Mouse (Mus musculus) midbrain, embryonic 15.5 days (tissue): ENCODE measurements around the gene Rab37. TPM values are rescaled to one million over a fixed set of nuclear protein-coding genes. Genes with fewer than 3 reads are reported as not detected.

Source experiments
- ATAC-seq: fragments of 200-750 bp; cut with Nextera tagmentation; replicated peaks from 2 replicates; pipeline ENCODE4 v1.8.0; 2017; ENCODE audit warnings: moderate TSS enrichment
- H3K27ac ChIP-seq: fragments of 300-500 bp; sonication (generic); 2 replicates; pipeline ENCODE4 v1.5.1; 2015; ENCODE audit warnings: mild to moderate bottlenecking, inconsistent platforms
- H3K27me3 ChIP-seq: fragments of 300-500 bp; sonication (generic); replicated peaks from 2 replicates; pipeline ENCODE4 v1.6.1; 2015; ENCODE audit warnings: inconsistent platforms
- H3K36me3 ChIP-seq: fragments of 300-500 bp; sonication (generic); replicated peaks from 2 replicates; pipeline ENCODE4 v1.6.1; 2015; ENCODE audit warnings: inconsistent platforms
- H3K4me1 ChIP-seq: fragments of 300-500 bp; sonication (generic); 2 replicates; pipeline ENCODE4 v1.6.1; 2015; ENCODE audit warnings: inconsistent platforms
- H3K4me2 ChIP-seq: fragments of 300-500 bp; sonication (generic); 2 replicates; pipeline ENCODE4 v1.6.1; 2015; ENCODE audit warnings: inconsistent platforms, mild to moderate bottlenecking, moderate library complexity
- H3K4me3 ChIP-seq: fragments of 300-500 bp; sonication (generic); 2 replicates; pipeline ENCODE4 v1.5.1; 2015; ENCODE audit warnings: mild to moderate bottlenecking, inconsistent platforms
- H3K9ac ChIP-seq: fragments of 300-500 bp; sonication (generic); 2 replicates; pipeline ENCODE4 v1.6.1; 2015; ENCODE audit warnings: mild to moderate bottlenecking, inconsistent platforms
- H3K9me3 ChIP-seq: fragments of 300-500 bp; sonication (generic); 2 replicates; pipeline ENCODE4 v1.6.1; 2016; ENCODE audit warnings: inconsistent platforms
- WGBS: fragments of 180-500 bp; shearing (Covaris S2); methylation state at CpG from one replicate; pipeline ENCODE4 v1.1.7; 2015; ENCODE audit warnings: mixed read lengths; 5-methylcytosine and 5-hydroxymethylcytosine counted together
- polyA plus RNA-seq: library from polyadenylated mRNA; unstranded; fragments of >200 nt; fragmentation: Nextera tagmentation; extraction: Ambion mirVana; gene quantifications from 2 replicates; pipeline ENCODE4 v1.2.1, GENCODE M21; 2015

Rab37 gene
- polyA plus RNA-seq, 1 experiment from 2014 or later = 1.1 TPM

- Histone ChIP-seq H3K9ac (no peak overlapping the region), H3K36me3 (no peaks in the 10 kb centered on the region), H3K4me3 (no peak overlapping the region), H3K4me1 (peaks cover 22% of the 10 kb centered on the region), H3K9me3 (no peaks in the 10 kb centered on the region), H3K27ac (no peak overlapping the region), H3K27me3 (peaks cover 30% of the 10 kb centered on the region), H3K4me2 (no peak overlapping the region)
- 82% methylated on average over 6 of the region's 6 CpGs for WGBS
- ATAC-seq = no peak
Observed at GRCm38 (mm10) chr11:115150741-115151254, 59.6 kb downstream of the Rab37 start.

- Histone ChIP-seq H3K27me3 (peaks cover 38% of the 10 kb centered on the region), H3K9ac (peak overlapping the region; percentile 39), H3K9me3 (no peaks in the 10 kb centered on the region), H3K36me3 (no peaks in the 10 kb centered on the region), H3K27ac (peak overlapping the region; percentile 43; the same call in 1 of the 2 replicates), H3K4me1 (peaks cover 22% of the 10 kb centered on the region), H3K4me3 (peak overlapping the region; percentile 41), H3K4me2 (peak overlapping the region; percentile 57)
- 4% methylated on average over 15 of the region's 15 CpGs for WGBS
- peak; percentile 91 for ATAC-seq
Observed at GRCm38 (mm10) chr11:115151755-115152429, 60.7 kb downstream of the Rab37 start.

GRCm38 (mm10) chr11:115153088-115153487, 61.9 kb downstream of the Rab37 start:
- no peak overlapping the region for H3K4me3 ChIP-seq
- H3K9me3 ChIP-seq = no peaks in the 10 kb centered on the region
- H3K4me2 ChIP-seq = no peak overlapping the region
- H3K9ac ChIP-seq = no peak overlapping the region
- no peaks in the 10 kb centered on the region for H3K36me3 ChIP-seq
- H3K27me3 ChIP-seq = peaks cover 39% of the 10 kb centered on the region
- H3K27ac ChIP-seq = no peak overlapping the region
- H3K4me1 ChIP-seq = peaks cover 24% of the 10 kb centered on the region
- WGBS = 85% methylated on average over 9 of the region's 9 CpGs
- ATAC-seq = no peak

GRCm38 (mm10) chr11:115153699-115154292, 62.6 kb downstream of the Rab37 start:
- peaks cover 39% of the 10 kb centered on the region for H3K27me3 ChIP-seq
- no peak overlapping the region for H3K27ac ChIP-seq
- H3K4me3 ChIP-seq = peak overlapping the region; percentile 29
- 1% methylated on average over 35 of the region's 35 CpGs for WGBS
- H3K4me2 ChIP-seq = peak overlapping the region; percentile 41
- no peaks in the 10 kb centered on the region for H3K36me3 ChIP-seq
- H3K9me3 ChIP-seq = no peaks in the 10 kb centered on the region
- H3K4me1 ChIP-seq = peaks cover 24% of the 10 kb centered on the region
- H3K9ac ChIP-seq = 0 out of 2 replicates have a peak overlapping the region, but pooled peaks have one; percentile 29
- ATAC-seq = peak; percentile 25; the same call in 1 of the 2 replicates

GRCm38 (mm10) chr11:115155053-115155634, 63.9 kb downstream of the Rab37 start:
- 32% methylated on average over 5 of the region's 5 CpGs for WGBS
- Histone ChIP-seq H3K36me3 (no peaks in the 10 kb centered on the region), H3K9ac (no peak overlapping the region), H3K27ac (no peak overlapping the region), H3K27me3 (peaks cover 39% of the 10 kb centered on the region), H3K4me3 (no peak overlapping the region), H3K4me1 (peaks cover 24% of the 10 kb centered on the region), H3K9me3 (no peaks in the 10 kb centered on the region), H3K4me2 (no peak overlapping the region)
- no peak for ATAC-seq

GRCm38 (mm10) chr11:115157933-115158719, 66.9 kb downstream of the Rab37 start:
- Histone ChIP-seq H3K27me3 (peaks cover 58% of the 10 kb centered on the region), H3K4me1 (peaks cover 17% of the 10 kb centered on the region), H3K9ac (no peak overlapping the region), H3K4me2 (no peak overlapping the region), H3K36me3 (no peaks in the 10 kb centered on the region), H3K4me3 (no peak overlapping the region), H3K27ac (no peak overlapping the region), H3K9me3 (no peaks in the 10 kb centered on the region)
- WGBS = 39% methylated on average over 12 of the region's 12 CpGs
- ATAC-seq = no peak

- H3K27me3 ChIP-seq = peaks cover 57% of the 10 kb centered on the region
Observed at GRCm38 (mm10) chr11:115160016-115160797, 69.0 kb downstream of the Rab37 start.

GRCm38 (mm10) chr11:115160883-115161577, 69.8 kb downstream of the Rab37 start:
- Histone ChIP-seq H3K9ac (no peak overlapping the region), H3K36me3 (no peaks in the 10 kb centered on the region), H3K4me2 (no peak overlapping the region), H3K27ac (no peak overlapping the region), H3K4me3 (no peak overlapping the region), H3K27me3 (peaks cover 56% of the 10 kb centered on the region), H3K9me3 (no peaks in the 10 kb centered on the region), H3K4me1 (peaks cover 29% of the 10 kb centered on the region)
- ATAC-seq = no peak
- WGBS = 31% methylated on average over 10 of the region's 10 CpGs

More at GRCm38 (mm10) chr11:115160016-115160797, 69.0 kb downstream of the Rab37 start:
- Histone ChIP-seq H3K4me2 (no peak overlapping the region), H3K4me1 (peaks cover 29% of the 10 kb centered on the region), H3K27ac (no peak overlapping the region), H3K36me3 (no peaks in the 10 kb centered on the region), H3K9ac (no peak overlapping the region), H3K9me3 (no peaks in the 10 kb centered on the region), H3K4me3 (no peak overlapping the region)
- no peak for ATAC-seq
- WGBS = 43% methylated on average over 11 of the region's 11 CpGs

- H3K27me3 ChIP-seq = peaks cover 53% of the 10 kb centered on the region
- H3K4me3 ChIP-seq = no peak overlapping the region
- no peaks in the 10 kb centered on the region for H3K9me3 ChIP-seq
- no peak for ATAC-seq
- WGBS = 67% methylated on average over 9 of the region's 9 CpGs
- H3K4me2 ChIP-seq = no peak overlapping the region
- no peak overlapping the region for H3K27ac ChIP-seq
- peaks cover 29% of the 10 kb centered on the region for H3K4me1 ChIP-seq
- H3K9ac ChIP-seq = no peak overlapping the region
- H3K36me3 ChIP-seq = no peaks in the 10 kb centered on the region
Observed at GRCm38 (mm10) chr11:115161578-115162204, 70.5 kb downstream of the Rab37 start.

- Histone ChIP-seq H3K27ac (no peak overlapping the region), H3K27me3 (peaks cover 51% of the 10 kb centered on the region), H3K36me3 (no peaks in the 10 kb centered on the region), H3K4me1 (peaks cover 29% of the 10 kb centered on the region), H3K9me3 (no peaks in the 10 kb centered on the region), H3K9ac (no peak overlapping the region), H3K4me3 (no peak overlapping the region), H3K4me2 (peak overlapping the region; percentile 67; the same call in 1 of the 2 replicates)
- ATAC-seq = no peak
- WGBS = 25% methylated on average over 9 of the region's 9 CpGs
Observed at GRCm38 (mm10) chr11:115162205-115162601, 71.0 kb downstream of the Rab37 start.
